8 mouse cellular contexts compared by ENCODE assay signal in the genomic region with DNA sequence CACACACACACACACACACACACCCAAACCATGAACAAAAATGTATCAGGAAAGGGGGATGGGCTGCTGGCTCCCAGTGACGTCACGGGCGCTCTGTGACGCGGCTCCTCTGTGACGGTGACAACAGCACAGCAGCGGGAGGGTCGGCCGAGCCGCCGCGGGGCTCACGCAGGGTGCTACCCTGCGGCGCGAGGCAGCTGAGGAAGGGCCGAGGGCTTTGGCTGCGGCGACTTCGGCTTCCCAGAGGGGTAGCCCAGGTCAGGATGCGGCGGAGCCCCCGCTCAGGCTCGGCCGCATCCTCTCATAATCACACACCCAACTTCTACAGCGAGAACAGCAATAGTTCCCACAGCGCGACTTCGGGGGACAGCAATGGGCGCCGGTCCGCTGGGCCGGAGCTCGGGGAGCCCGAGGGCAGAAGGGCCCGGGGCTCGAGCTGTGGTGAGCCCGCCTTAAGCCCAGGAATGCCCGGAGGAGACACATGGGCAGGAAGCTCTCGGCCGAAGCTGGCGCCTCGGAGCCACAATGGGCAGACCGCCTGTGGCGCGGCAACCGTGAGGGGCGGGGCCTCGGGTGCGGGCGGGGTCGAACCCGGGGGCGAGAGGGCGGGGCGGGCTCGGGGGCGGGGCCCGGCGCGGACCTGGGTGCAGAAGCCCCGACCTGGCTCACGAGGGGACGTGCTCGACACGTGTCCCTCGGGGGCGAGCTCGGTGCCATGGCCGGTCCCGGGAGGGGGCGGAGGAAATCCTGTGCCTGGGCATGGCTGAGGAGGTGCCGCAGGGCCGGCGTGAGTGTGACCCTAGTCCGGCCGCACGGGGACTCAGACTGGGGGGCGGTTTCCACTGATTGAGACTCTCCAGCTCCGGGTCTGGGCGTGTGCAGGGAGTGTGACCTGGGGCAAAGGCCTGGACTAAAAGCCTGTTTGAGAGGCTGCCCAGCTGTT. TPM values are rescaled to one million over a fixed set of nuclear protein-coding genes. Genes with fewer than 3 reads are reported as not detected.
DNase-seq lines count a peak whose midpoint lies in the region; ATAC-seq and TF ChIP-seq lines count a peak whose summit lies in the region.

A gene (plus strand): TSS at position 77 of the 943 bp plus-strand sequence.

- DNase-seq in CD4-positive helper T cell, adult 2 months (ENCODE audit: low read depth, low spot score) = peak; percentile 86
- DNase-seq in adrenal gland, postnatal 36 days = peak; percentile 90 to 93
- DNase-seq in embryonic facial prominence, embryonic 11.5 days (ENCODE audit: low spot score) = peak; percentile 85
- DNase-seq in heart, adult 2 months = peak; percentile 80 to 82
- DNase-seq in kidney, adult 2 months = peak; percentile 83
- DNase-seq in liver, embryonic 13.5 days = peak; percentile 72
- peak; percentile 86 for DNase-seq in naive thymus-derived CD4-positive, alpha-beta T cell, adult 2 months (ENCODE audit: low read depth)

- peak within 1 kb of the TSS; percentile 70; the same call in 1 of the 2 replicates for H3K27ac ChIP-seq in embryonic facial prominence, embryonic 11.5 days (replicated peaks; ENCODE audit: low read depth, low read length)
- H3K27ac ChIP-seq in heart, adult 2 months = peak within 1 kb of the TSS; percentile 38
- no peak within 1 kb of the TSS for H3K27ac ChIP-seq in kidney, adult 2 months (ENCODE audit: insufficient read depth, low read depth, low read length)
- peak within 1 kb of the TSS; percentile 70 for H3K27ac ChIP-seq in liver, embryonic 13.5 days
- peak within 1 kb of the TSS; percentile 82 for H3K27ac ChIP-seq in stomach, embryonic 14.5 days (ENCODE audit: low read length)

- no peak for TF ChIP-seq POLR2A in heart, adult 2 months (IDR thresholded peaks at IDR 0.05; ENCODE audit: insufficient read depth, low read depth, low read length)
- no peak for TF ChIP-seq POLR2A in kidney, adult 2 months (IDR thresholded peaks at IDR 0.05; ENCODE audit: low read depth, low read length)

- peak within 1 kb of the TSS; percentile 96 for H3K4me2 ChIP-seq in embryonic facial prominence, embryonic 11.5 days (ENCODE audit: low read depth, low read length)
- H3K4me2 ChIP-seq in liver, embryonic 13.5 days = peak within 1 kb of the TSS; percentile 98
- H3K4me2 ChIP-seq in stomach, embryonic 14.5 days (replicated peaks; ENCODE audit: low read depth, low read length) = peak within 1 kb of the TSS; percentile 94

- no peaks in the 10 kb centered on the region for H3K27me3 ChIP-seq in embryonic facial prominence, embryonic 11.5 days (ENCODE audit: control insufficient read depth, insufficient read depth, low read length)
- H3K27me3 ChIP-seq in heart, adult 2 months (ENCODE audit: control insufficient read depth, insufficient read depth, low read length) = no peaks in the 10 kb centered on the region
- no peaks in the 10 kb centered on the region for H3K27me3 ChIP-seq in kidney, adult 2 months (replicated peaks; ENCODE audit: control insufficient read depth, insufficient read depth, low read length)
- no peaks in the 10 kb centered on the region for H3K27me3 ChIP-seq in liver, embryonic 13.5 days
- no peaks in the 10 kb centered on the region for H3K27me3 ChIP-seq in stomach, embryonic 14.5 days (ENCODE audit: control insufficient read depth, insufficient read depth, low read length)

- peaks cover 4% of the 10 kb centered on the region; the same call in 1 of the 2 replicates for H3K36me3 ChIP-seq in embryonic facial prominence, embryonic 11.5 days (replicated peaks; ENCODE audit: control insufficient read depth, insufficient read depth, low read depth, low read length)
- H3K36me3 ChIP-seq in heart, adult 2 months (ENCODE audit: control insufficient read depth, insufficient read depth, low read length) = no peaks in the 10 kb centered on the region
- H3K36me3 ChIP-seq in kidney, adult 2 months (ENCODE audit: control insufficient read depth, insufficient read depth, low read length) = no peaks in the 10 kb centered on the region
- peaks cover 18% of the 10 kb centered on the region for H3K36me3 ChIP-seq in liver, embryonic 13.5 days
- peaks cover 12% of the 10 kb centered on the region for H3K36me3 ChIP-seq in stomach, embryonic 14.5 days (ENCODE audit: control insufficient read depth, insufficient read depth, low read length)

- peak; percentile 61 for ATAC-seq in embryonic facial prominence, embryonic 11.5 days (replicated peaks; ENCODE audit: insufficient number of reproducible peaks, low FRiP score, low TSS enrichment, low read depth)
- ATAC-seq in liver, embryonic 13.5 days (ENCODE audit: low read depth) = peak; percentile 84
- ATAC-seq in stomach, embryonic 14.5 days (ENCODE audit: insufficient number of reproducible peaks, insufficient read depth, low FRiP score, low read depth) = peak; percentile 78; the same call in 1 of the 2 replicates

- no peaks in the 10 kb centered on the region for H3K9me3 ChIP-seq in embryonic facial prominence, embryonic 11.5 days (replicated peaks; ENCODE audit: control insufficient read depth, low read length)
- no peaks in the 10 kb centered on the region for H3K9me3 ChIP-seq in liver, embryonic 13.5 days (replicated peaks)
- no peaks in the 10 kb centered on the region for H3K9me3 ChIP-seq in stomach, embryonic 14.5 days (ENCODE audit: control insufficient read depth, low read depth, low read length)

- intact Hi-C loops in heart, adult 2 months (cut with DNase I) = loop anchor here (5.0 kb wide), 1 partner anchor 47 kb away; a partner anchor contains a TSS

- peak within 1 kb of the TSS; percentile 78 for H3K4me3 ChIP-seq in embryonic facial prominence, embryonic 11.5 days (ENCODE audit: low read depth, low read length)
- H3K4me3 ChIP-seq in heart, adult 2 months = peak within 1 kb of the TSS; percentile 48
- H3K4me3 ChIP-seq in kidney, adult 2 months (ENCODE audit: insufficient read depth, low read depth, low read length) = peak within 1 kb of the TSS; percentile 59
- peak within 1 kb of the TSS; percentile 77 for H3K4me3 ChIP-seq in liver, embryonic 13.5 days (replicated peaks)
- peak within 1 kb of the TSS; percentile 74 for H3K4me3 ChIP-seq in stomach, embryonic 14.5 days (ENCODE audit: low read depth, low read length)

- peak within 1 kb of the TSS; percentile 94 for H3K9ac ChIP-seq in embryonic facial prominence, embryonic 11.5 days (replicated peaks; ENCODE audit: low read length)
- peak within 1 kb of the TSS; percentile 75 for H3K9ac ChIP-seq in heart, adult 2 months (ENCODE audit: low read depth, low read length)
- H3K9ac ChIP-seq in liver, embryonic 13.5 days = peak within 1 kb of the TSS; percentile 83
- peak within 1 kb of the TSS; percentile 71 for H3K9ac ChIP-seq in stomach, embryonic 14.5 days (replicated peaks; ENCODE audit: low read depth, low read length)

- H3K79me2 ChIP-seq in heart, adult 2 months (replicated peaks; ENCODE audit: control insufficient read depth, insufficient read depth, low read length) = no peaks in the 10 kb centered on the region

- TF ChIP-seq CTCF in heart, adult 2 months (IDR thresholded peaks at IDR 0.05) = no peak
- TF ChIP-seq CTCF in kidney, adult 2 months (conservative IDR thresholded peaks at IDR 0.05; ENCODE audit: insufficient read depth, insufficient read length, low read depth, low read length) = no peak

- WGBS in embryonic facial prominence, embryonic 11.5 days = under 1% methylated on average over 74 of the region's 81 CpGs
- WGBS in heart, adult 2 months = 1% methylated on average over 73 of the region's 81 CpGs
- under 1% methylated on average over 81 of the region's 81 CpGs for WGBS in kidney, adult 2 months
- under 1% methylated on average over 78 of the region's 81 CpGs for WGBS in liver, embryonic 13.5 days (ENCODE audit: insufficient replicate concordance)
- under 1% methylated on average over 81 of the region's 81 CpGs for WGBS in stomach, embryonic 14.5 days

- TF ChIP-seq EP300 in heart, adult 2 months (IDR thresholded peaks at IDR 0.05; ENCODE audit: insufficient read depth, low read depth, low read length) = no peak

- no peaks in the 10 kb centered on the region for H3K4me1 ChIP-seq in embryonic facial prominence, embryonic 11.5 days (ENCODE audit: control insufficient read depth, insufficient read depth, low read length)
- H3K4me1 ChIP-seq in heart, adult 2 months (ENCODE audit: control insufficient read depth, insufficient read depth, low read length) = no peaks in the 10 kb centered on the region
- no peaks in the 10 kb centered on the region for H3K4me1 ChIP-seq in kidney, adult 2 months (ENCODE audit: control insufficient read depth, insufficient read depth, low read length)
- H3K4me1 ChIP-seq in liver, embryonic 13.5 days (replicated peaks) = peaks cover 24% of the 10 kb centered on the region
- H3K4me1 ChIP-seq in stomach, embryonic 14.5 days (ENCODE audit: control insufficient read depth, insufficient read depth, low read length) = 0 out of 2 replicates have a peak, but pooled peaks cover 6% of the 10 kb centered on the region

RNA-seq across cellular contexts. Expression of the gene that starts here (rescaled TPM):
- total RNA-seq in adrenal gland, postnatal 36 days (2021) = 1 to 10 TPM; 2.5 to 3.7 TPM
- polyA plus RNA-seq in embryonic facial prominence, embryonic 11.5 days (2014; fragmentation: Nextera tagmentation; extraction: Ambion mirVana) = 4.4 and 6.3 TPM in 2 replicates
- total RNA-seq in heart, adult 2 months (2021) = 1 to 10 TPM in 1 of 2 experiments, under 1 TPM in 1; 0.99 to 1.8 TPM
- polyA plus RNA-seq in heart, adult 2 months (2012; rRNA removed) = 1.7 and 2.4 TPM in 2 replicates
- polyA plus RNA-seq in kidney, adult 2 months (2012; rRNA removed) = 3.3 and 3.6 TPM in 2 replicates
- polyA plus RNA-seq in liver, embryonic 13.5 days (2015; fragmentation: Nextera tagmentation; extraction: Ambion mirVana) = 1.6 and 2.4 TPM in 2 replicates
- 3.1 and 4.2 TPM in 2 replicates for polyA plus RNA-seq in stomach, embryonic 14.5 days (2014; fragmentation: Nextera tagmentation; extraction: Ambion mirVana)
